Mouse (Mus musculus) brain, adult 10 weeks (tissue): Measurements from ENCODE around the gene Mmd2. TPM values are rescaled to one million over a fixed set of nuclear protein-coding genes. Genes with fewer than 3 reads are reported as not detected.

Experiments
- polyA plus RNA-seq: library from polyadenylated mRNA; stranded (reverse); fragments of 350-450 nt; fragmentation: Illumina TruSeq; extraction: RNeasy Lipid Tissue Mini Kit (QIAGEN cat#74804); gene quantifications from one replicate; pipeline ENCODE4 v1.2.3, GENCODE M21; 2015; ENCODE audit warnings: low read depth, low replicate concordance

Gene Mmd2
- 121 TPM for polyA plus RNA-seq

GRCm38 (mm10) chr5:142608259-142608988 is at the start of gene Mmd2:
Gene Mmd2 (minus strand): TSS chr5:142608800.

GRCm38 (mm10) chr5:142627398-142627797 is 18.8 kb upstream of the Mmd2 start, which contains the start of gene Wipi2:
Gene Wipi2 (plus strand): TSS chr5:142627698.

GRCm38 (mm10) chr5:142550706-142551652 is 57.6 kb downstream of the Mmd2 start, which contains the start of gene Radil:
Gene Radil (minus strand): TSS chr5:142551098.

GRCm38 (mm10) chr5:142529915-142530314 is 78.7 kb downstream of the Mmd2 start, which contains the start of gene Papolb:
Gene Papolb (minus strand): TSS chr5:142530076.

Other genes with a start within 250 kb of the Mmd2 start
- 16.1 TPM for gene Foxk1, start 207.3 kb downstream of the Mmd2 start, polyA plus RNA-seq
- 16.0 TPM for gene Ap5z1, start 144.9 kb downstream of the Mmd2 start, polyA plus RNA-seq
- 0.16 TPM for gene Papolb, start 78.7 kb downstream of the Mmd2 start, polyA plus RNA-seq
- 11.1 TPM for gene Radil, start 57.7 kb downstream of the Mmd2 start, polyA plus RNA-seq
- gene Wipi2, start 18.9 kb upstream of the Mmd2 start, polyA plus RNA-seq = 62.0 TPM
- gene Slc29a4, start 83.7 kb upstream of the Mmd2 start, polyA plus RNA-seq = 12.2 TPM
- 28.0 TPM for gene Tnrc18, start 208.9 kb upstream of the Mmd2 start, polyA plus RNA-seq